Mouse (Mus musculus) urinary bladder, postnatal 14 days (tissue): ENCODE measurements around the gene Gns.

Experiments
- DNase-seq: peaks from one replicate; pipeline ENCODE4 v3.0.0; 2021; ENCODE audit warnings: low spot score

Gns gene

GRCm38 (mm10) chr10:121364801-121365564, at the start of gene Gns:
Gns (plus strand) TSS chr10:121365090.
- peak; percentile 87 for DNase-seq

GRCm38 (mm10) chr10:121315321-121316283, 49.3 kb upstream of the Gns start:
- no peak for DNase-seq

GRCm38 (mm10) chr10:121316361-121316760, 48.5 kb upstream of the Gns start:
- no peak for DNase-seq

- no peak for DNase-seq
These were observed 46.4 kb upstream of the Gns start for GRCm38 (mm10) chr10:121318397-121318950.

DNA sequence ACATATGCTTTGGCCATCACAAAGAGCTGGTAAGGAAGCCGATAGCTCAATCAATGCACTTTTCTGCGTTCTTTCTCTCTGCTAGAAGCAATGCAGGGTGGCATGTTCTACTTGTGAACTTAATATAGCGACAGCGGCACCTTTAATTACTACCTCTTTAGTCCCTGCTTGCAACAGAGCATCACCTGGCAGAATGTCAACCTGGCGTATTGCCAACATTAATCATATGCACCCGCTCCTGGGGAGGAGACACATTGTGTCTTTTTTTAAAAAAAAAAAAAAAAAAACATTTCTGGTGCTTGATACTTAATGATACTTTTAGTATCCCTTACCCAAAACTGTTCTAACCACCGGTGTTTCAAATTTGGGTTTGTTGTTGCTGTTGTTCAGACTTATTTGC, 41.4 kb upstream of the Gns start:
- DNase-seq, result no peak

DNA sequence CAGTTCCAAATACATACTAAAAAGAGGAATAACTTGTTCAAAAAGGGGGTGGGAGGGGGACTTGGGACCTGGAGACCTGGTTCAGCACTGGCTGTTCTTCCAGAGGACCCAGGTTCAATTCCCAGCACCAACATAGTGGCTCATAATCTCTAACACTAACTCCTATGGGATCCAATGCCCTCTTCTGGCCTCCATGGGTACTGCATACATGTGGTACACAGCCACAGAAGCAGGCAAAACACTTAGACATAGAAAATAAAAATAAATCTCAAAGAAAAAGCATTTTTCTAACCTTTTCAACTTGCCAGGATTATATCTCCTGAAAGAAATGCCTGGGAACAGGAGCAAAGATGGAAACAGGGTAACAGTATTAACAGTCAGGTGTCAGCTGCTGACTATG, 38.7 kb upstream of the Gns start:
- DNase-seq, result no peak

- no peak for DNase-seq
These were observed 35.3 kb upstream of the Gns start for GRCm38 (mm10) chr10:121329586-121329985.

GRCm38 (mm10) chr10:121330940-121331339, 34.0 kb upstream of the Gns start:
- DNase-seq, result peak; percentile 68

GRCm38 (mm10) chr10:121334576-121334975, 30.3 kb upstream of the Gns start:
- peak; percentile 70 for DNase-seq

GRCm38 (mm10) chr10:121336536-121336935, 28.4 kb upstream of the Gns start:
- peak; percentile 27 for DNase-seq

DNA sequence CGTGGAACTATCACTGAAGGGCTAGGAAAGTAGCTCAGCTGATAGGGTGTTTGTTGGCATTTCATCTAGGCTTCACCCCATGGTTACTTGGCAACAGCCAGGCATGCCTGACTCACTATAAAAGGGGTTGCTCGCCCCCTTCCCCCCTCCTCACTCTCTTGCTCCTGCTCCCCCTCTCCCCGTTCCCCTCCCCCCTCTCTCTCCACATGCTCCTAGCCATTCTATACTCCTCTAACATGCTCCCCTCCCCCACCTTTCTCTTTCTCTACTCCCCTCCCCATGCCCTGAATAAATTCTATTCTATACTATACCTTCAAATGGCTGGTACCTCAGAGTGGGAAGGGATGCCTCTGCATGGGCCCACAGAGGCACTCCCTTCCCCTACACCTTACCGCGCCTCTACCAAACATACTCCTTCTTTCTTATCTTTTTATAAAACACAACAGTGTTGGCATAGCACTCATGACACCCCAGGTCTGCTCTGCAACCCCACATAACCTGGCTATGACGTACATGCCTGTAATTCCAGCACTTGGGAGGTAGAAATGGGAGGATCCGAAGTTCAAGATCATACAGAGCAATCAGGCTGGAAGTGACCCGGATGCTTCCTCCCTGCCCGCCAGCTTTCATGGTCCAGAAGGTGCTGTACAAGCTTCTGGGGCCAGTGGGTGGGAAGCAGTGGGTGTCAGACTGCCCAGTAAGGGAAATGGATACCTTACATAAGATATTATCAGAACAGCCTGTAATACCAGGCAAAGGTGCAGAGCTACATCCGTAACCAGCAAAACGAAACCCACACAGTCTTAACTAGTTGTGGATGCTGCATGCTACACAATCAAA, 23.9 kb upstream of the Gns start:
- no peak for DNase-seq

- no peak for DNase-seq
These were observed 22.6 kb upstream of the Gns start for GRCm38 (mm10) chr10:121342260-121342659.

DNA sequence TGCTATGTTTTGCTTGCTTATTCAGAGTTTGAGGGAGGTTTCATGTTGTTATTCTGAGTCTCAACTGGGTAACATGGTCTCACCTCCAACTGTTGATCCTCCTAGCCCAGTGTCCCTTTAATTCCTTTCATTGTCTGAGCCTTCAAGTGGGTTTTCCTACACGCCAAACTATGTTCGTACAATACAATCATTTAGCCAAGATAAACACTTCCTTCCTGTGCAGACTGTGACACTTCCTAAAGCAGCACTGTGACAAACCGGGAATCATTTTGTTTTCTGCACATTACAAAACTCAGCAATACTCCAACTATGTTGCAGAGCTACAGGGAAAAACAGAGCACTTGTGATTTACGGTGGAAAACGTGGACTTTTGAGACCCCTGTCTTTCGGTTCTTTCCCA, 21.0 kb upstream of the Gns start:
- no peak for DNase-seq

GRCm38 (mm10) chr10:121349244-121349643, 15.6 kb upstream of the Gns start:
- no peak for DNase-seq

DNA sequence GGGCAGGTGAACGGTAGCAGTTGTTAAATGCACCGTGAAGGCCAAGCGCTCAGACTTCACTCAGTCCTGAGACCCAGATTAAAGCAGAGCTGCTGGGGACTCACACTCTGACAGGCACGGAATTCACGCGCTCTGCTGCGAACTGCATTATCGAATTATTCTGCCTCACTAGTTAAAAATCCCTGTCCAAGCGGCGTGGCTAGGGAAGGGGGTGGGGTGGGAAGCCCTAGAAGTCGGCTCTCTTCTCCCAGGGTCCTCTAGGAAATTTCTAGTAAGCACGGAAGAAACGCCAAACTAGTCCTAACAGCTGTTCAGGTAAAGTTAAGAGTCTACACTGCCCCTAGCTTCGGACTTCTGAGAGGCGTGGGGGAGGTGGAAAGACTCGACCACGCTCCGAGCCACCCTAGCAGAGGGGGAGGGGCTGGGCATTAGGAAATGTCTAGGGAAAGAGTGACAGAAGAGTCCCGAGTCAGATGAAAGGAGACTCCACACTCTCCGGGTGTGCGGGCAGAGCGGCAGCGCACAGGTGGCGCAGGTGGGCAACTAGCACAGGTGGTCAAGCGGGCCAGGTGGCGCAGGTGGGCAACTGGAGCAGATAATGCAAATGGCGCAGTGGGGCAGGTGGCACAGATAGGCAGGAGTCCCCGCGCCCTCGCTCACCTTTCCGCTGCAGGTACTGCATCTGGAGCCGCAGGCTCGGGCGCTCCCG, 14.4 kb upstream of the Gns start:
- DNase-seq, result peak; percentile 35

GRCm38 (mm10) chr10:121351066-121351581, 13.8 kb upstream of the Gns start, which contains the start of gene Tbc1d30:
Tbc1d30 (minus strand) TSS chr10:121351278.
- DNase-seq, result peak; percentile 73

DNA sequence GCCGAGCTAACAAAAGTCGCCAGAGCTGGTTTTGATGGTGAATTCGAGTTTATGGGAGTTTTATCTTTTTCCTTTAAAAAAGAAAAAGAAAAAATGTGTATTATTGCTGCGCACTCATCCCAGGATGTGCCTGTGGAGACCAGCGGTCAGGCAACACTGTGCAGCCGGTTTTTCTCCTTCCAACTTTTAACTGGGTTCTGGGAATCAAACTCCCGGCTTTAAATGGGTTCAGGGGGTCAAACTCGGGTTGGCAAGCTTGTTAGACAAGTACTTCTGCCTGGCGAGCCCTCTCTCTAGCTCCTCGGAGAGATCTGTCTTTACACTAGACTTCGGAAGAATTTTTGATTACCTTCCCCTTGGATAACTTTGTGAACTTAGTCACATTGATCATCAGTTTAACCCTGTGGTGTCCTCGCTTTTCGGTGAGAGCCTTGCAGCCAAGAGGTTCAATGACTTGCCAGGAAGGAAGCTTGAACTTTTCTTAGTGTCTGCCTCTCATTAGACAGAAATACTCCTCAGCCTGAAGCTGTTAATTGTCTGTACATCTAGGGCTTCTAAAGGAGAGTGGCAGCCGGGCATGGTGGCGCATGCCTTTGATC, 13.1 kb upstream of the Gns start:
- peak; percentile 49 for DNase-seq

- DNase-seq, result no peak
These were observed 4.5 kb upstream of the Gns start for GRCm38 (mm10) chr10:121360358-121360757.

GRCm38 (mm10) chr10:121363201-121363600, 1.7 kb upstream of the Gns start:
- DNase-seq, result no peak

- DNase-seq, result no peak
These were observed 584 bp upstream of the Gns start for GRCm38 (mm10) chr10:121364306-121364705.
